Mouse (Mus musculus) liver, postnatal 0 days (tissue): ENCODE data around the gene Ltb. TPM values are rescaled to one million over a fixed set of nuclear protein-coding genes. Genes with fewer than 3 reads are reported as not detected.

Experiments
- ATAC-seq: fragments of 200-750 bp; cut with Nextera tagmentation; 2 replicates; pipeline ENCODE4 v1.8.0; 2017; ENCODE audit warnings: mild to moderate bottlenecking, moderate library complexity
- DNase-seq: peaks from one replicate; pipeline ENCODE4 v3.0.0-alpha.2; 2016
- H3K27ac ChIP-seq: fragments of 300-500 bp; sonication (generic); 2 replicates; pipeline ENCODE4 v1.5.1; 2014; ENCODE audit warnings: antibody characterized with exemption, moderate library complexity, mild to moderate bottlenecking, low read depth
- H3K27me3 ChIP-seq: fragments of 300-500 bp; sonication (generic); 2 replicates; pipeline ENCODE4 v1.6.1; 2014; ENCODE audit warnings: low read length, control low read depth, mixed read lengths; ENCODE audit not compliant: insufficient read depth
- H3K36me3 ChIP-seq: fragments of 300-500 bp; sonication (generic); replicated peaks from 2 replicates; pipeline ENCODE4 v1.6.1; 2014; ENCODE audit warnings: mild to moderate bottlenecking, control low read depth, low read length, moderate library complexity, mixed read lengths; ENCODE audit not compliant: insufficient read depth
- H3K4me1 ChIP-seq: fragments of 300-500 bp; sonication (generic); 2 replicates; pipeline ENCODE4 v1.6.1; 2014; ENCODE audit warnings: antibody characterized with exemption, mild to moderate bottlenecking, control low read depth; ENCODE audit not compliant: insufficient read depth
- H3K4me2 ChIP-seq: fragments of 300-500 bp; sonication (generic); 2 replicates; pipeline ENCODE4 v1.6.1; 2014; ENCODE audit warnings: low read depth, mild to moderate bottlenecking, low read length, moderate library complexity, mixed read lengths
- H3K4me3 ChIP-seq: fragments of 300-500 bp; sonication (generic); 2 replicates; pipeline ENCODE4 v1.5.1; 2014; ENCODE audit warnings: low read depth, low read length
- H3K9ac ChIP-seq: fragments of 300-500 bp; sonication (generic); replicated peaks from 2 replicates; pipeline ENCODE4 v1.6.1; 2014; ENCODE audit warnings: mild to moderate bottlenecking, moderate library complexity
- H3K9me3 ChIP-seq: fragments of 300-500 bp; sonication (generic); 2 replicates; pipeline ENCODE4 v1.6.1; 2016; ENCODE audit warnings: mild to moderate bottlenecking, control low read depth, low read length, mixed read lengths
- CTCF ChIP-seq: sonication (generic); IDR thresholded peaks from 2 replicates; pipeline ENCODE4 v1.5.1; 2016; ENCODE audit warnings: antibody characterized with exemption, low read depth
- EP300 ChIP-seq: IDR thresholded peaks from 2 replicates; pipeline ENCODE4 v1.6.1; 2016; ENCODE audit warnings: antibody characterized with exemption, low read depth, mild to moderate bottlenecking
- WGBS: fragments of 180-500 bp; shearing (Covaris S2); extraction: QIAGEN DNeasy Blood & Tissue Kit; methylation state at CpG from one replicate; pipeline ENCODE4 v1.1.7; 2014; ENCODE audit not compliant: insufficient replicate concordance; 5-methylcytosine and 5-hydroxymethylcytosine counted together
- polyA plus RNA-seq: library from polyadenylated mRNA; unstranded; fragments of >200 nt; fragmentation: Nextera tagmentation; extraction: Ambion mirVana; gene quantifications from 2 replicates; pipeline ENCODE4 v1.2.1, GENCODE M21; 2015

Gene Ltb
- polyA plus RNA-seq, 1 experiment from 2014 or later: 5.3 TPM

GRCm38 (mm10) chr17:35195631-35196320, 1.5 kb downstream of the Ltb start:
- TF ChIP-seq CTCF (peak; percentile 98), EP300 (no peak)

GRCm38 (mm10) chr17:35196321-35196641, 2.0 kb downstream of the Ltb start:
- no peak overlapping the region for H3K9ac ChIP-seq
- H3K9me3 ChIP-seq: no peaks in the 10 kb centered on the region
- peaks cover 20% of the 10 kb centered on the region for H3K27me3 ChIP-seq
- ATAC-seq: no peak
- no peak for DNase-seq
- H3K4me1 ChIP-seq: peaks cover 16% of the 10 kb centered on the region
- H3K36me3 ChIP-seq: no peaks in the 10 kb centered on the region; the same call in 1 of the 2 replicates
- WGBS: 38% methylated on average over 9 of the region's 9 CpGs
- TF ChIP-seq CTCF: no peak
- no peak for TF ChIP-seq EP300
- H3K4me3 ChIP-seq: peak overlapping the region; percentile 44
- peak overlapping the region; percentile 80 for H3K4me2 ChIP-seq
- no peak overlapping the region for H3K27ac ChIP-seq

More at GRCm38 (mm10) chr17:35195631-35196320, 1.5 kb downstream of the Ltb start:
- H3K4me3 ChIP-seq: peak overlapping the region; percentile 44
- H3K9ac ChIP-seq: peak overlapping the region; percentile 35
- H3K27me3 ChIP-seq: peaks cover 16% of the 10 kb centered on the region
- H3K4me1 ChIP-seq: peaks cover 16% of the 10 kb centered on the region
- WGBS: 1% methylated on average over 57 of the region's 66 CpGs
- DNase-seq (peak; percentile 88), ATAC-seq (peak; percentile 82)
- no peaks in the 10 kb centered on the region; the same call in 1 of the 2 replicates for H3K36me3 ChIP-seq
- H3K4me2 ChIP-seq: peak overlapping the region; percentile 80
- peak overlapping the region; percentile 78; the same call in 1 of the 2 replicates for H3K27ac ChIP-seq
- no peaks in the 10 kb centered on the region for H3K9me3 ChIP-seq

- H3K27ac ChIP-seq: no peak overlapping the region
- WGBS: 24% methylated on average over 4 of the region's 6 CpGs
- TF ChIP-seq CTCF (no peak), EP300 (no peak)
- DNase-seq (no peak), ATAC-seq (no peak)
- H3K27me3 ChIP-seq: peaks cover 23% of the 10 kb centered on the region
- H3K9me3 ChIP-seq: no peaks in the 10 kb centered on the region
- peaks cover 14% of the 10 kb centered on the region for H3K4me1 ChIP-seq
- no peak overlapping the region for H3K4me2 ChIP-seq
- H3K36me3 ChIP-seq: no peaks in the 10 kb centered on the region; the same call in 1 of the 2 replicates
- no peak overlapping the region for H3K9ac ChIP-seq
- no peak overlapping the region for H3K4me3 ChIP-seq
Observed at GRCm38 (mm10) chr17:35197126-35197525, 2.9 kb downstream of the Ltb start.

- peaks cover 26% of the 10 kb centered on the region for H3K27me3 ChIP-seq
- H3K4me2 ChIP-seq: no peak overlapping the region
- 69% methylated on average over 7 of the region's 7 CpGs for WGBS
Observed at GRCm38 (mm10) chr17:35198029-35198428, 3.8 kb downstream of the Ltb start.

GRCm38 (mm10) chr17:35198946-35199345, 4.7 kb downstream of the Ltb start:
- DNase-seq (no peak), ATAC-seq (no peak)
- no peak overlapping the region for H3K27ac ChIP-seq
- H3K36me3 ChIP-seq: no peaks in the 10 kb centered on the region; the same call in 1 of the 2 replicates
- TF ChIP-seq CTCF (no peak), EP300 (no peak)
- 60% methylated on average over 8 of the region's 8 CpGs for WGBS
- H3K4me3 ChIP-seq: no peak overlapping the region
- H3K4me1 ChIP-seq: peaks cover 16% of the 10 kb centered on the region
- H3K4me2 ChIP-seq: no peak overlapping the region
- peaks cover 34% of the 10 kb centered on the region for H3K27me3 ChIP-seq
- H3K9ac ChIP-seq: no peak overlapping the region
- no peaks in the 10 kb centered on the region for H3K9me3 ChIP-seq

More at GRCm38 (mm10) chr17:35198029-35198428, 3.8 kb downstream of the Ltb start:
- TF ChIP-seq EP300 (no peak), CTCF (no peak)
- DNase-seq (no peak), ATAC-seq (no peak)
- Histone ChIP-seq H3K4me1 (peaks cover 16% of the 10 kb centered on the region), H3K4me3 (no peak overlapping the region), H3K9me3 (no peaks in the 10 kb centered on the region), H3K9ac (no peak overlapping the region), H3K36me3 (no peaks in the 10 kb centered on the region; the same call in 1 of the 2 replicates), H3K27ac (no peak overlapping the region)

- TF ChIP-seq CTCF (no peak), EP300 (no peak)
- H3K4me2 ChIP-seq: peak overlapping the region; percentile 62
- no peaks in the 10 kb centered on the region for H3K9me3 ChIP-seq
- peaks cover 8% of the 10 kb centered on the region for H3K4me1 ChIP-seq
- H3K27ac ChIP-seq: peak overlapping the region; percentile 75
- H3K36me3 ChIP-seq: no peaks in the 10 kb centered on the region; the same call in 1 of the 2 replicates
- ATAC-seq (peak; percentile 66), DNase-seq (peak; percentile 69)
- H3K9ac ChIP-seq: peak overlapping the region; percentile 30; the same call in 1 of the 2 replicates
- H3K4me3 ChIP-seq: peak overlapping the region; percentile 48
- peaks cover 31% of the 10 kb centered on the region; the same call in 1 of the 2 replicates for H3K27me3 ChIP-seq
- 31% methylated on average over 11 of the region's 11 CpGs for WGBS
Observed at GRCm38 (mm10) chr17:35200398-35200797, 6.2 kb downstream of the Ltb start.
